Mouse (Mus musculus): Measurements from ENCODE around the gene Gm10153. TPM values are rescaled to one million over a fixed set of nuclear protein-coding genes. Genes with fewer than 3 reads are reported as not detected.
"Not testable (repeated sequence)": the region's sequence is repeated elsewhere in the genome, so short reads cannot be mapped to it uniquely, and the experiment has no call there.

Gene Gm10153
- polyA plus RNA-seq, 1 experiment from 2014 or later: not detected

- H3K4me1 ChIP-seq (replicated peaks; ENCODE audit: control insufficient read depth, insufficient read depth, low read length): no peaks in the 10 kb centered on the region
- no peak overlapping the region for H3K4me3 ChIP-seq (replicated peaks; ENCODE audit: low read length)
- H3K9me3 ChIP-seq (ENCODE audit: control insufficient read depth, low read length): no peaks in the 10 kb centered on the region
- no peak for ATAC-seq
- no peak overlapping the region for H3K27ac ChIP-seq (ENCODE audit: low read length)
- H3K9ac ChIP-seq (replicated peaks; ENCODE audit: low read depth, low read length): no peak overlapping the region
- no peaks in the 10 kb centered on the region for H3K27me3 ChIP-seq (replicated peaks; ENCODE audit: control insufficient read depth, insufficient read depth, low read length)
- H3K4me2 ChIP-seq (ENCODE audit: low read length): no peak overlapping the region
- H3K36me3 ChIP-seq (ENCODE audit: control insufficient read depth, insufficient read depth): no peaks in the 10 kb centered on the region
Observed at GRCm38 (mm10) chr7:142148633-142149032, 41.6 kb downstream of the Gm10153 start.

DNA sequence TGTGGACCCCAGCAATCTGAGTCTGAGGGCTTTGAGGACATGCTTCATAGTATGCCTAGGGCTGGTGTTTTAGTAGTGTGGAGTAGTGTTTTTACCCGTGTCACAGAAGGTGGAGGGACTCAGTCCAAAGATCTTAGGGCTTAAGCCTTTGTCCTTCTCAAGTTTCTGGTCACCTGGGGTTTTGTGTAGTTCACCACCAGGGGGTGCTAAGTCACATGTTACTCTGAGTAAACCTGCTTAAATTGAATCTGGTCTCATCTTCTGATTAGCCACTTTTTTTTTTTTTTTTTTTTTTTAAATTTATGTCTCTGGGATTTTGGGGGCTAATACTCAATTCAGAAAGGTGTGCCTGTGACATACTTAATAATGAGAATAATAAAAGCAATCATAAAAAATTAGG lies 44.2 kb downstream of the Gm10153 start:
- Histone ChIP-seq H3K9ac (replicated peaks; ENCODE audit: low read depth, low read length) (no peak overlapping the region), H3K4me3 (replicated peaks; ENCODE audit: low read length) (no peak overlapping the region), H3K9me3 (ENCODE audit: control insufficient read depth, low read length) (no peaks in the 10 kb centered on the region), H3K27me3 (replicated peaks; ENCODE audit: control insufficient read depth, insufficient read depth, low read length) (no peaks in the 10 kb centered on the region), H3K4me1 (replicated peaks; ENCODE audit: control insufficient read depth, insufficient read depth, low read length) (no peaks in the 10 kb centered on the region), H3K27ac (ENCODE audit: low read length) (no peak overlapping the region), H3K4me2 (ENCODE audit: low read length) (no peak overlapping the region), H3K36me3 (ENCODE audit: control insufficient read depth, insufficient read depth) (no peaks in the 10 kb centered on the region)
- no peak for ATAC-seq
- WGBS: 0% methylated on average over 1 of the region's 1 CpGs

DNA sequence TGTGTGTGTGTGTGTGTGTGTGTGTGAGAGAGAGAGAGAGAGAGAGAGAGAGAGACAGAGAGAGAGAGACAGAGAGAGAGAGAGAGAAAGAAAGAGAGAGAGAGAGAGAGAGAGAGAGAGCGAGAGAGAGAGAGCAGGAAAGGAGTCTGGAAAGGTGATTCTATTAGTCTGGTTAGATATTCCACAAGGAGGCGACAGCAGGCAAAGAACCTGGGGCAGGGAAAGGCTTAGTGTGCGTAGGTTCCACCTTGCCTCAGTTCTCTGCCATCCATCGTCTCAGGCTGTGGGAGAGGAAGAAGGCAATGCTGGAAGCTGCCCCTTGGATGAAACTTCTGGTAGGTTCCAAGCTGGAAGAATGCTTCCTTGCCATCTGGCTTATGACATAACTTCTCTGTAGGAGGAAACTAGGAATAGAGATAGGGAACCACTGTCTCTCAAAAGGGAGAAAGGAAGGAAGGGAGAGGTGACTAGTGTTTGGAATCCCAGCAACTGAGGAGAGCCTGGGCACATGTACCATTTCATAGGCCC lies 44.7 kb downstream of the Gm10153 start:
- Histone ChIP-seq H3K27ac (ENCODE audit: low read length) (no peak overlapping the region), H3K4me2 (ENCODE audit: low read length) (no peak overlapping the region), H3K9ac (replicated peaks; ENCODE audit: low read depth, low read length) (no peak overlapping the region), H3K9me3 (ENCODE audit: control insufficient read depth, low read length) (no peaks in the 10 kb centered on the region), H3K27me3 (replicated peaks; ENCODE audit: control insufficient read depth, insufficient read depth, low read length) (no peaks in the 10 kb centered on the region), H3K4me1 (replicated peaks; ENCODE audit: control insufficient read depth, insufficient read depth, low read length) (no peaks in the 10 kb centered on the region), H3K4me3 (replicated peaks; ENCODE audit: low read length) (no peak overlapping the region), H3K36me3 (ENCODE audit: control insufficient read depth, insufficient read depth) (no peaks in the 10 kb centered on the region)
- ATAC-seq: no peak
- 46% methylated on average over 4 of the region's 4 CpGs for WGBS

DNA sequence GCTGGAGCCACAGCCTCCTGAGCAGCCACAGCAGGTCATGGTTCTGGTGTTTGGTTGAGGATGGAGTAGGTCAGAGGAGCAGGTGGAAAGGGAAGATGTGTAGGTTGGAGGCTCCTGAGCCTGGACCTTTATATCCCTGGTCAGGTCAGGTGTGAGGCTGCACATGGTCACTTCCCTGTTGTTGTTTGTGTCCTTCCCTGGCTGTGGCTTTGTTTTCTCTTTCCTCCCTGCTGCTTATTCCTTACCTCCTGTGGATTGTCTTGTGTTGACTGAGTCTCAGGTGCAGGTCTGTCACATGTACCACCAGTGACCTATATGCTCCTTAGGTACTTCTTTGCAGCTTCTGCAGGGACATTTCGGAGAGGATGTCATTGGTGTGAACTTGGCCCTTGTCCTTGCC lies 45.7 kb downstream of the Gm10153 start, which contains the start of gene Gm45337:
TSS of gene Gm45337 (minus strand) at position 101 of the 400 bp plus-strand sequence.
- Histone ChIP-seq H3K4me1 (replicated peaks; ENCODE audit: control insufficient read depth, insufficient read depth, low read length) (no peaks in the 10 kb centered on the region), H3K9ac (replicated peaks; ENCODE audit: low read depth, low read length) (no peak within 1 kb of the TSS), H3K27me3 (replicated peaks; ENCODE audit: control insufficient read depth, insufficient read depth, low read length) (no peaks in the 10 kb centered on the region), H3K4me3 (replicated peaks; ENCODE audit: low read length) (no peak within 1 kb of the TSS), H3K4me2 (ENCODE audit: low read length) (no peak within 1 kb of the TSS), H3K9me3 (ENCODE audit: control insufficient read depth, low read length) (no peaks in the 10 kb centered on the region), H3K36me3 (ENCODE audit: control insufficient read depth, insufficient read depth) (no peaks in the 10 kb centered on the region), H3K27ac (ENCODE audit: low read length) (no peak within 1 kb of the TSS)
- ATAC-seq: no peak
- 87% methylated on average over 1 of the region's 1 CpGs for WGBS

- not testable (repeated sequence) for H3K27me3 ChIP-seq (replicated peaks; ENCODE audit: control insufficient read depth, insufficient read depth, low read length); H3K9me3 ChIP-seq (ENCODE audit: control insufficient read depth, low read length); H3K36me3 ChIP-seq (ENCODE audit: control insufficient read depth, insufficient read depth); H3K4me1 ChIP-seq (replicated peaks; ENCODE audit: control insufficient read depth, insufficient read depth, low read length); H3K4me3 ChIP-seq (replicated peaks; ENCODE audit: low read length); H3K27ac ChIP-seq (ENCODE audit: low read length); H3K9ac ChIP-seq (replicated peaks; ENCODE audit: low read depth, low read length); ATAC-seq; H3K4me2 ChIP-seq (ENCODE audit: low read length)
- WGBS: 64% methylated on average over 1 of the region's 1 CpGs
Observed at GRCm38 (mm10) chr7:142143506-142144010, 46.6 kb downstream of the Gm10153 start.

GRCm38 (mm10) chr7:142140696-142141095 lies 49.5 kb downstream of the Gm10153 start:
- Histone ChIP-seq H3K36me3 (ENCODE audit: control insufficient read depth, insufficient read depth) (no peaks in the 10 kb centered on the region), H3K4me2 (ENCODE audit: low read length) (no peak overlapping the region), H3K4me3 (replicated peaks; ENCODE audit: low read length) (no peak overlapping the region), H3K9ac (replicated peaks; ENCODE audit: low read depth, low read length) (no peak overlapping the region), H3K9me3 (ENCODE audit: control insufficient read depth, low read length) (no peaks in the 10 kb centered on the region), H3K27me3 (replicated peaks; ENCODE audit: control insufficient read depth, insufficient read depth, low read length) (no peaks in the 10 kb centered on the region), H3K4me1 (replicated peaks; ENCODE audit: control insufficient read depth, insufficient read depth, low read length) (no peaks in the 10 kb centered on the region), H3K27ac (ENCODE audit: low read length) (no peak overlapping the region)
- ATAC-seq: no peak
- WGBS: 31% methylated on average over 1 of the region's 1 CpGs

Other genes starting within 250 kb of the Gm10153 start
- gene Brsk2, start 240.6 kb downstream of the Gm10153 start, polyA plus RNA-seq (2015; fragmentation: Nextera tagmentation; extraction: Ambion mirVana): 22.7 and 26.5 TPM in 2 replicates
- 53.2 and 54.2 TPM in 2 replicates for gene Mob2, start 129.3 kb downstream of the Gm10153 start, polyA plus RNA-seq (2015; fragmentation: Nextera tagmentation; extraction: Ambion mirVana)
- gene Dusp8, start 94.5 kb downstream of the Gm10153 start, polyA plus RNA-seq (2015; fragmentation: Nextera tagmentation; extraction: Ambion mirVana): 84.9 and 98.7 TPM in 2 replicates
- gene Gm45618, start 69.7 kb downstream of the Gm10153 start, polyA plus RNA-seq (2015; fragmentation: Nextera tagmentation; extraction: Ambion mirVana): 0.34 TPM in 1 of 2 replicates, not detected in the other
- gene Gm39115, start 54.4 kb downstream of the Gm10153 start, polyA plus RNA-seq (2015; fragmentation: Nextera tagmentation; extraction: Ambion mirVana): not detected in 2 replicates
- gene Gm45337, start 45.8 kb downstream of the Gm10153 start, polyA plus RNA-seq (2015; fragmentation: Nextera tagmentation; extraction: Ambion mirVana): not detected in 2 replicates
- gene Gm29735, start 33.3 kb downstream of the Gm10153 start, polyA plus RNA-seq (2015; fragmentation: Nextera tagmentation; extraction: Ambion mirVana): not detected in 2 replicates
- gene Gm4553, start 24.6 kb downstream of the Gm10153 start, polyA plus RNA-seq (2015; fragmentation: Nextera tagmentation; extraction: Ambion mirVana): not detected in 2 replicates
- not detected in 2 replicates for gene Krtap5-2, start 14.4 kb downstream of the Gm10153 start, polyA plus RNA-seq (2015; fragmentation: Nextera tagmentation; extraction: Ambion mirVana)
- not detected in 2 replicates for gene Krtap5-3, start 11.0 kb upstream of the Gm10153 start, polyA plus RNA-seq (2015; fragmentation: Nextera tagmentation; extraction: Ambion mirVana)
- not detected in 2 replicates for gene Gm7579, start 21.5 kb upstream of the Gm10153 start, polyA plus RNA-seq (2015; fragmentation: Nextera tagmentation; extraction: Ambion mirVana)
- not detected in 2 replicates for gene Krtap5-5, start 39.6 kb upstream of the Gm10153 start, polyA plus RNA-seq (2015; fragmentation: Nextera tagmentation; extraction: Ambion mirVana)
- gene Gm40460, start 50.7 kb upstream of the Gm10153 start, polyA plus RNA-seq (2015; fragmentation: Nextera tagmentation; extraction: Ambion mirVana): not detected in 2 replicates
- gene Gm2431, start 68.0 kb upstream of the Gm10153 start, polyA plus RNA-seq (2015; fragmentation: Nextera tagmentation; extraction: Ambion mirVana): not detected in 2 replicates
- not detected in 2 replicates for gene Gm4559, start 84.0 kb upstream of the Gm10153 start, polyA plus RNA-seq (2015; fragmentation: Nextera tagmentation; extraction: Ambion mirVana)
- gene Krtap5-1, start 106.7 kb upstream of the Gm10153 start, polyA plus RNA-seq (2015; fragmentation: Nextera tagmentation; extraction: Ambion mirVana): not detected in 2 replicates
- gene Krtap5-4, start 113.2 kb upstream of the Gm10153 start, polyA plus RNA-seq (2015; fragmentation: Nextera tagmentation; extraction: Ambion mirVana): not detected in 2 replicates
- 2.6 and 3.8 TPM in 2 replicates for gene Ifitm10, start 183.4 kb upstream of the Gm10153 start, polyA plus RNA-seq (2015; fragmentation: Nextera tagmentation; extraction: Ambion mirVana)
- gene Gm49369, start 192.3 kb upstream of the Gm10153 start, polyA plus RNA-seq (2015; fragmentation: Nextera tagmentation; extraction: Ambion mirVana): not detected in 2 replicates
- gene Ctsd, start 197.6 kb upstream of the Gm10153 start, polyA plus RNA-seq (2015; fragmentation: Nextera tagmentation; extraction: Ambion mirVana): 203 and 208 TPM in 2 replicates
- gene Syt8, start 244.5 kb upstream of the Gm10153 start, polyA plus RNA-seq (2015; fragmentation: Nextera tagmentation; extraction: Ambion mirVana): not detected in 2 replicates

Measured in forebrain, embryonic 16.5 days (tissue).